Mouse (Mus musculus) heart, embryonic 11.5 days (tissue): ENCODE data around the gene Acyp2. TPM values are rescaled to one million over a fixed set of nuclear protein-coding genes. Genes with fewer than 3 reads are reported as not detected.

ENCODE experiments used
- ATAC-seq: fragments of 200-750 bp; cut with Nextera tagmentation; replicated peaks from 2 replicates; pipeline ENCODE4 v1.8.0; 2017; ENCODE audit warnings: moderate library complexity; ENCODE audit not compliant: insufficient number of reproducible peaks, low FRiP score, low TSS enrichment
- H3K27ac ChIP-seq: fragments of 300-500 bp; sonication (generic); 2 replicates; pipeline ENCODE4 v1.5.1; 2014; ENCODE audit warnings: mild to moderate bottlenecking, low read depth, low read length
- H3K27me3 ChIP-seq: fragments of 300-500 bp; sonication (generic); 2 replicates; pipeline ENCODE4 v1.6.1; 2014; ENCODE audit warnings: mild to moderate bottlenecking, low read length, mixed read lengths; ENCODE audit not compliant: control insufficient read depth, insufficient read depth
- H3K36me3 ChIP-seq: fragments of 300-500 bp; sonication (generic); 2 replicates; pipeline ENCODE4 v1.6.1; 2014; ENCODE audit warnings: mild to moderate bottlenecking, low read length, moderate library complexity, mixed read lengths; ENCODE audit not compliant: control insufficient read depth, insufficient read depth
- H3K4me1 ChIP-seq: fragments of 300-500 bp; sonication (generic); 2 replicates; pipeline ENCODE4 v1.6.1; 2014; ENCODE audit warnings: low read length; ENCODE audit not compliant: control insufficient read depth, insufficient read depth
- H3K4me2 ChIP-seq: fragments of 300-500 bp; sonication (generic); 2 replicates; pipeline ENCODE4 v1.6.1; 2014; ENCODE audit warnings: mild to moderate bottlenecking, moderate library complexity
- H3K4me3 ChIP-seq: fragments of 300-500 bp; sonication (generic); 2 replicates; pipeline ENCODE4 v1.5.1; 2014; ENCODE audit warnings: low read depth, low read length
- H3K9ac ChIP-seq: fragments of 300-500 bp; sonication (generic); 2 replicates; pipeline ENCODE4 v1.6.1; 2014; ENCODE audit warnings: mild to moderate bottlenecking, low read depth, low read length, moderate library complexity
- H3K9me3 ChIP-seq: fragments of 300-500 bp; sonication (generic); replicated peaks from 2 replicates; pipeline ENCODE4 v1.6.1; 2016; ENCODE audit warnings: low read length; ENCODE audit not compliant: control insufficient read depth
- WGBS: fragments of 180-500 bp; shearing (Covaris S2); extraction: QIAGEN DNeasy Blood & Tissue Kit; methylation state at CpG from one replicate; pipeline ENCODE4 v1.1.7; 2014; ENCODE audit not compliant: insufficient replicate concordance; 5-methylcytosine and 5-hydroxymethylcytosine counted together
- polyA plus RNA-seq: library from polyadenylated mRNA; unstranded; fragments of >200 nt; fragmentation: Nextera tagmentation; extraction: Ambion mirVana; gene quantifications from 2 replicates; pipeline ENCODE4 v1.2.1, GENCODE M21; 2014

The Acyp2 gene
- polyA plus RNA-seq, result 25.0 and 26.2 TPM in 2 replicates

GRCm38 (mm10) chr11:30649001-30649637 lies at the start of gene Acyp2:
TSS of gene Acyp2 (minus strand) at chr11:30649587.
- H3K9ac ChIP-seq, result peak within 1 kb of the TSS; percentile 82
- H3K4me3 ChIP-seq, result peak within 1 kb of the TSS; percentile 66
- H3K27me3 ChIP-seq, result no peaks in the 10 kb centered on the region
- peak within 1 kb of the TSS; percentile 68 for H3K4me2 ChIP-seq
- H3K27ac ChIP-seq, result peak within 1 kb of the TSS; percentile 75
- H3K36me3 ChIP-seq, result no peaks in the 10 kb centered on the region
- under 1% methylated on average over 40 of the region's 40 CpGs for WGBS
- H3K4me1 ChIP-seq, result no peaks in the 10 kb centered on the region
- peak; percentile 98 for ATAC-seq
- no peaks in the 10 kb centered on the region for H3K9me3 ChIP-seq

GRCm38 (mm10) chr11:30689421-30689820 lies 40.0 kb upstream of the Acyp2 start:
- no peak for ATAC-seq
- H3K36me3 ChIP-seq, result no peaks in the 10 kb centered on the region
- no peak overlapping the region for H3K27ac ChIP-seq
- H3K9me3 ChIP-seq, result no peaks in the 10 kb centered on the region
- H3K9ac ChIP-seq, result no peak overlapping the region
- no peak overlapping the region for H3K4me2 ChIP-seq
- WGBS, result 84% methylated on average over 1 of the region's 1 CpGs
- H3K4me3 ChIP-seq, result no peak overlapping the region
- H3K4me1 ChIP-seq, result no peaks in the 10 kb centered on the region
- H3K27me3 ChIP-seq, result no peaks in the 10 kb centered on the region

- no peaks in the 10 kb centered on the region for H3K27me3 ChIP-seq
- WGBS, result 43% methylated on average over 1 of the region's 1 CpGs
- no peak overlapping the region for H3K4me2 ChIP-seq
- no peak for ATAC-seq
- H3K9ac ChIP-seq, result no peak overlapping the region
- H3K36me3 ChIP-seq, result no peaks in the 10 kb centered on the region
- H3K27ac ChIP-seq, result no peak overlapping the region
- H3K4me1 ChIP-seq, result no peaks in the 10 kb centered on the region
- no peaks in the 10 kb centered on the region for H3K9me3 ChIP-seq
- no peak overlapping the region for H3K4me3 ChIP-seq
Measured at GRCm38 (mm10) chr11:30676086-30676485, 26.7 kb upstream of the Acyp2 start.

- Histone ChIP-seq H3K9me3 (no peaks in the 10 kb centered on the region), H3K27ac (no peak overlapping the region), H3K9ac (no peak overlapping the region), H3K4me2 (no peak overlapping the region), H3K4me3 (no peak overlapping the region), H3K27me3 (no peaks in the 10 kb centered on the region), H3K36me3 (no peaks in the 10 kb centered on the region), H3K4me1 (0 out of 2 replicates have a peak, but pooled peaks cover 3% of the 10 kb centered on the region)
- ATAC-seq, result no peak
- WGBS, result 46% methylated on average over 1 of the region's 1 CpGs
Measured at GRCm38 (mm10) chr11:30672719-30673118, 23.3 kb upstream of the Acyp2 start.

- WGBS, result 77% methylated on average over 3 of the region's 3 CpGs
- no peak for ATAC-seq
Measured at GRCm38 (mm10) chr11:30663001-30663400, 13.6 kb upstream of the Acyp2 start.

GRCm38 (mm10) chr11:30662591-30662990 lies 13.2 kb upstream of the Acyp2 start:
- no peak for ATAC-seq
- H3K4me3 ChIP-seq, result no peak overlapping the region
- H3K4me2 ChIP-seq, result no peak overlapping the region
- H3K4me1 ChIP-seq, result no peaks in the 10 kb centered on the region
- H3K27ac ChIP-seq, result no peak overlapping the region
- no peaks in the 10 kb centered on the region for H3K36me3 ChIP-seq
- H3K27me3 ChIP-seq, result no peaks in the 10 kb centered on the region
- no peak overlapping the region for H3K9ac ChIP-seq
- 76% methylated on average over 2 of the region's 2 CpGs for WGBS
- H3K9me3 ChIP-seq, result no peaks in the 10 kb centered on the region

More at GRCm38 (mm10) chr11:30663001-30663400, 13.6 kb upstream of the Acyp2 start:
- Histone ChIP-seq H3K36me3 (no peaks in the 10 kb centered on the region), H3K4me1 (no peaks in the 10 kb centered on the region), H3K9ac (no peak overlapping the region), H3K27me3 (no peaks in the 10 kb centered on the region), H3K27ac (no peak overlapping the region), H3K9me3 (no peaks in the 10 kb centered on the region), H3K4me3 (no peak overlapping the region), H3K4me2 (no peak overlapping the region)

GRCm38 (mm10) chr11:30657069-30657468 lies 7.7 kb upstream of the Acyp2 start:
- ATAC-seq, result no peak
- no peak overlapping the region for H3K4me3 ChIP-seq
- H3K9me3 ChIP-seq, result no peaks in the 10 kb centered on the region
- H3K27me3 ChIP-seq, result no peaks in the 10 kb centered on the region
- H3K9ac ChIP-seq, result no peak overlapping the region
- no peaks in the 10 kb centered on the region for H3K36me3 ChIP-seq
- 47% methylated on average over 2 of the region's 2 CpGs for WGBS
- H3K4me2 ChIP-seq, result no peak overlapping the region
- H3K4me1 ChIP-seq, result no peaks in the 10 kb centered on the region
- H3K27ac ChIP-seq, result no peak overlapping the region

- H3K4me1 ChIP-seq, result no peaks in the 10 kb centered on the region
- H3K27me3 ChIP-seq, result no peaks in the 10 kb centered on the region
- H3K9ac ChIP-seq, result no peak overlapping the region
- no peak for ATAC-seq
- no peak overlapping the region for H3K27ac ChIP-seq
- WGBS, result 78% methylated on average over 4 of the region's 4 CpGs
- H3K4me2 ChIP-seq, result no peak overlapping the region
- H3K36me3 ChIP-seq, result no peaks in the 10 kb centered on the region
- H3K9me3 ChIP-seq, result no peaks in the 10 kb centered on the region
- H3K4me3 ChIP-seq, result no peak overlapping the region
Measured at GRCm38 (mm10) chr11:30656060-30656459, 6.7 kb upstream of the Acyp2 start.

GRCm38 (mm10) chr11:30650416-30650815 lies 1.0 kb upstream of the Acyp2 start:
- no peaks in the 10 kb centered on the region for H3K36me3 ChIP-seq

More at GRCm38 (mm10) chr11:30650416-30650815, 1.0 kb upstream of the Acyp2 start:
- Histone ChIP-seq H3K9ac (no peak overlapping the region), H3K27me3 (no peaks in the 10 kb centered on the region), H3K4me1 (no peaks in the 10 kb centered on the region), H3K4me3 (no peak overlapping the region), H3K4me2 (no peak overlapping the region), H3K27ac (no peak overlapping the region), H3K9me3 (no peaks in the 10 kb centered on the region)
- ATAC-seq, result no peak
- 90% methylated on average over 1 of the region's 1 CpGs for WGBS
